Mouse (Mus musculus) T-helper 17 cell (primary cell): ENCODE results near the gene Olfr588-ps1.
"Not testable (repeated sequence)": the region's sequence is repeated elsewhere in the genome, so short reads cannot be mapped to it uniquely, and the experiment has no call there.

Source experiments
- in situ Hi-C, 2 experiments: fragments of 300-600 bp; cut with MboI, MseI; formaldehyde crosslinking; loops; 1 replicate in 1 of 2; 2 replicates in 1 of 2; pipeline ENCODE4 v1.15.1; 2025; ENCODE audit warnings: high pct_unique_total_duplicates in 2 of 2

The Olfr588-ps1 gene

GRCm38 (mm10) chr7:103140579-103140978 lies at the start of gene Olfr588-ps1:
Olfr588-ps1 (plus strand) TSS chr7:103140879.
- in situ Hi-C loops: no loop called here

DNA sequence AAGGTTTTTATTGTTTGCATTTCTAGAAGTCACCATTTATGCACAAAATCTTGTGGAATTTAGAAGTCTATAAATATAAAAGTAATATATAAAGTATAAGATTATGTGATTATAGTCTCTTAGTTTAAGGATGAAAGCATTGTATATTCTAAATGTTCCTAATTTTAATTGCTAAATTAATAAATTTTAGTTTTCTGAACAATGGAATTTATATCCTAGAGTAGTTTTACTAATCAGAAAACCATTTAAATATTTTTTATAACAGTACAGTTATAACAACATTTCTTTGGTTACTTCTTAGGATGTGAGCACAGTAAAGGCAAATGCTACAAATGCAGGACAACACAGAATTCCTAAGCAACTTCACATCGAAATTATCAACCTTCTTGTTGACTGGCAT lies 43.3 kb upstream of the Olfr588-ps1 start, which contains the start of gene Olfr585:
TSS of gene Olfr585 (plus strand) at position 301 of the 400 bp plus-strand sequence.
- in situ Hi-C loops: no loop called here

DNA sequence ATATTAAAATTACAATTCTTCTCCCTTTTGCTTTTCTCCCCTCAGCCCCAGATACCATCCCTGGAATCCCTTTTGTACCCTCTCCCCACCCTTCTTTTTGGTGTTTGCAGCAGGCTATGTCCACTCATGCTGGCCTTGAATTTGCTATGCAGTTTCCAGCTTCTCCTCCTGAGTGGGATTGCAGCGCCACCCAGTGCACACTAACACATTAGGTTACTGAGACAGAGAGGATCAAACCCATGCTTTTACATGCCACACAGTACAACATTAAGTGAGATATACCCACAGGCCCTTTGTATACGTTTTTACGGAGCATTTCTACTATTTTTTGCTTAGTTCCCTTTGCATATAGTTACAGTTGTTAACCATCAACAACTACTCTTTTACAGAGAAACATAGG lies 21.3 kb upstream of the Olfr588-ps1 start:
- in situ Hi-C loops: no loop called here

GRCm38 (mm10) chr7:103125538-103125937 lies 15.1 kb upstream of the Olfr588-ps1 start, which contains the start of gene Olfr586:
Olfr586 (minus strand) TSS chr7:103125638.
- in situ Hi-C loops: no loop called here

GRCm38 (mm10) chr7:103156256-103156655 lies 15.6 kb downstream of the Olfr588-ps1 start, which contains the start of gene Olfr589:
Olfr589 (minus strand) TSS chr7:103156356.
- in situ Hi-C loops: no loop called here

DNA sequence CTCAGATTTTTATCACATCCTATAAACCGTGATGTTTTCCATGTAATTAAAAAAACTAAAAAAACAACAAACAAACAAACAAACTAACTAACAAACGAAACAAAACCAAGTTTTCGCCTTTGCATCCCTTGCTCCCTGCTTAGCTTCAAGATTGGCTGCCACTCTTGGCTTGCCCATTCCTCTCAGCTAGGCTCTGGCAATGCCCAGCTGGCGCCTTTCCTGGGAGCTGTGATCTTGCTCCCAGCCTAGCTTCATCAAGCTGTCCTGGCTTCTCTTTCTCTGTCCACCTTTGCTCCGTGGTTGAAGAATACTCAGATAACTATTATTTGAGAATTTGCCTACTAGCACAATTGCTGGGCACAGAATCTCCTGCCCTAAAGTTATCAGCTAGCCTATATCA lies 29.0 kb downstream of the Olfr588-ps1 start:
- in situ Hi-C loops: no loop called here

- in situ Hi-C loops: no loop called here
These were observed 37.6 kb downstream of the Olfr588-ps1 start, which contains the start of gene Olfr591 for GRCm38 (mm10) chr7:103178240-103178639. Olfr591 (minus strand) TSS chr7:103178340.

GRCm38 (mm10) chr7:103184503-103184902 lies 43.8 kb downstream of the Olfr588-ps1 start, which contains the start of gene Olfr592:
Olfr592 (plus strand) TSS chr7:103184803.
- in situ Hi-C loops: not testable (repeated sequence)
